Mouse (Mus musculus) megakaryocyte, embryonic 14.5 days (primary cell): ENCODE results near the gene Tsen34. TPM values are rescaled to one million over a fixed set of nuclear protein-coding genes. Genes with fewer than 3 reads are reported as not detected.
A peak's percentile ranks its signal among the peaks of the same experiment; 100 is the strongest.

Source experiments
- H3K27me3 ChIP-seq: replicated peaks from 2 replicates; pipeline ENCODE3; 2012; ENCODE audit warnings: inconsistent platforms
- H3K36me3 ChIP-seq: replicated peaks from 2 replicates; pipeline ENCODE3; 2012; ENCODE audit warnings: low read length, inconsistent platforms, mixed read lengths
- H3K4me1 ChIP-seq: 2 replicates; pipeline ENCODE4 v1.6.1; 2012; ENCODE audit warnings: inconsistent platforms
- H3K4me3 ChIP-seq: replicated peaks from 2 replicates; pipeline ENCODE3; 2012; ENCODE audit warnings: moderate library complexity, mild to moderate bottlenecking, inconsistent platforms
- H3K9me3 ChIP-seq: 2 replicates; pipeline ENCODE4 v1.6.1; 2012; ENCODE audit warnings: inconsistent platforms
- FLI1 ChIP-seq: IDR thresholded peaks from 2 replicates; pipeline ENCODE4 v1.6.1; 2012; ENCODE audit warnings: low read length, inconsistent platforms, mixed read lengths
- GATA1 ChIP-seq: IDR thresholded peaks from 3 replicates; pipeline ENCODE4 v1.6.1; 2012; ENCODE audit warnings: mixed read lengths, low read length, inconsistent platforms, borderline replicate concordance
- polyA plus RNA-seq: library from polyadenylated mRNA; stranded (reverse); fragments of >175 nt; gene quantifications from 2 replicates; pipeline ENCODE4 v1.2.3, GENCODE M21; 2012; ENCODE audit warnings: low replicate concordance; ENCODE audit not compliant: insufficient read depth

Gene Tsen34
- 60.0 and 93.4 TPM in 2 replicates for polyA plus RNA-seq

GRCm38 (mm10) chr7:3692382-3692986 lies at the start of gene Tsen34:
Tsen34 (plus strand) TSS chr7:3692863.
- no peaks in the 10 kb centered on the region for H3K9me3 ChIP-seq
- TF ChIP-seq FLI1, result no peak
- TF ChIP-seq GATA1, result no peak
- peaks cover 46% of the 10 kb centered on the region for H3K4me1 ChIP-seq
- no peaks in the 10 kb centered on the region for H3K27me3 ChIP-seq
- H3K36me3 ChIP-seq, result peaks cover 59% of the 10 kb centered on the region
- peak within 1 kb of the TSS; percentile 99 for H3K4me3 ChIP-seq

- Histone ChIP-seq H3K4me3 (peak overlapping the region; percentile 96), H3K4me1 (peaks cover 47% of the 10 kb centered on the region), H3K9me3 (no peaks in the 10 kb centered on the region), H3K27me3 (no peaks in the 10 kb centered on the region), H3K36me3 (peaks cover 65% of the 10 kb centered on the region)
- TF ChIP-seq GATA1, result no peak
- no peak for TF ChIP-seq FLI1
These were observed 49.3 kb upstream of the Tsen34 start for GRCm38 (mm10) chr7:3643412-3643811.

- Histone ChIP-seq H3K4me1 (peaks cover 52% of the 10 kb centered on the region), H3K9me3 (no peaks in the 10 kb centered on the region), H3K4me3 (peak overlapping the region; percentile 96), H3K27me3 (no peaks in the 10 kb centered on the region), H3K36me3 (peaks cover 65% of the 10 kb centered on the region)
- TF ChIP-seq GATA1 (no peak), FLI1 (no peak)
These were observed 48.8 kb upstream of the Tsen34 start for GRCm38 (mm10) chr7:3643843-3644242.

- Histone ChIP-seq H3K4me3 (peak overlapping the region; percentile 96), H3K4me1 (peaks cover 55% of the 10 kb centered on the region), H3K36me3 (peaks cover 65% of the 10 kb centered on the region), H3K27me3 (no peaks in the 10 kb centered on the region), H3K9me3 (no peaks in the 10 kb centered on the region)
- TF ChIP-seq FLI1 (no peak), GATA1 (no peak)
These were observed 48.4 kb upstream of the Tsen34 start for GRCm38 (mm10) chr7:3644348-3644671.

GRCm38 (mm10) chr7:3644672-3645487 lies 47.8 kb upstream of the Tsen34 start, which contains the start of gene Cnot3:
Cnot3 (plus strand) TSS chr7:3645268.
- peaks cover 61% of the 10 kb centered on the region for H3K4me1 ChIP-seq
- peak within 1 kb of the TSS; percentile 96 for H3K4me3 ChIP-seq
- no peaks in the 10 kb centered on the region for H3K27me3 ChIP-seq
- no peaks in the 10 kb centered on the region for H3K9me3 ChIP-seq
- no peak; the same call in 1 of the 2 replicates for TF ChIP-seq FLI1
- TF ChIP-seq GATA1, result peak; percentile 48; the same call in 1 of the 3 replicates
- H3K36me3 ChIP-seq, result peaks cover 65% of the 10 kb centered on the region

GRCm38 (mm10) chr7:3645488-3646025 lies 47.1 kb upstream of the Tsen34 start:
- Histone ChIP-seq H3K4me1 (peaks cover 68% of the 10 kb centered on the region), H3K36me3 (peaks cover 65% of the 10 kb centered on the region), H3K4me3 (peak overlapping the region; percentile 96), H3K27me3 (no peaks in the 10 kb centered on the region), H3K9me3 (no peaks in the 10 kb centered on the region)
- TF ChIP-seq FLI1, result no peak

- Histone ChIP-seq H3K4me3 (peak overlapping the region; percentile 96), H3K4me1 (peaks cover 74% of the 10 kb centered on the region), H3K27me3 (no peaks in the 10 kb centered on the region), H3K36me3 (peaks cover 65% of the 10 kb centered on the region), H3K9me3 (no peaks in the 10 kb centered on the region)
- TF ChIP-seq GATA1, result no peak
- TF ChIP-seq FLI1, result no peak
These were observed 46.5 kb upstream of the Tsen34 start for GRCm38 (mm10) chr7:3646188-3646587.

- TF ChIP-seq FLI1, result no peak
- TF ChIP-seq GATA1, result no peak
- Histone ChIP-seq H3K4me3 (peak overlapping the region; percentile 96), H3K9me3 (no peaks in the 10 kb centered on the region), H3K36me3 (peaks cover 65% of the 10 kb centered on the region), H3K27me3 (no peaks in the 10 kb centered on the region), H3K4me1 (peaks cover 75% of the 10 kb centered on the region)
These were observed 46.0 kb upstream of the Tsen34 start for GRCm38 (mm10) chr7:3646641-3647040.

GRCm38 (mm10) chr7:3656966-3657365 lies 35.7 kb upstream of the Tsen34 start:
- peaks cover 41% of the 10 kb centered on the region for H3K4me1 ChIP-seq
- H3K9me3 ChIP-seq, result no peaks in the 10 kb centered on the region
- no peaks in the 10 kb centered on the region for H3K27me3 ChIP-seq
- peaks cover 100% of the 10 kb centered on the region for H3K36me3 ChIP-seq
- TF ChIP-seq GATA1 (no peak), FLI1 (no peak)
- no peak overlapping the region for H3K4me3 ChIP-seq

- Histone ChIP-seq H3K27me3 (no peaks in the 10 kb centered on the region), H3K9me3 (no peaks in the 10 kb centered on the region), H3K4me1 (peaks cover 41% of the 10 kb centered on the region), H3K36me3 (peaks cover 100% of the 10 kb centered on the region), H3K4me3 (no peak overlapping the region)
- no peak for TF ChIP-seq GATA1
- TF ChIP-seq FLI1, result no peak
These were observed 34.1 kb upstream of the Tsen34 start for GRCm38 (mm10) chr7:3658578-3658977.
